Mouse (Mus musculus) thymus, postnatal 14 days (tissue): ENCODE measurements at regions not wholly inside any gene's neighbourhood (a gene's known extent, or its start where the extent isn't known, plus 50 kb on each side); places are given as distances from the start of the nearest gene placed in this dataset.

Experiments
- DNase-seq: peaks from one replicate; pipeline ENCODE4 v3.0.0; 2021

DNA sequence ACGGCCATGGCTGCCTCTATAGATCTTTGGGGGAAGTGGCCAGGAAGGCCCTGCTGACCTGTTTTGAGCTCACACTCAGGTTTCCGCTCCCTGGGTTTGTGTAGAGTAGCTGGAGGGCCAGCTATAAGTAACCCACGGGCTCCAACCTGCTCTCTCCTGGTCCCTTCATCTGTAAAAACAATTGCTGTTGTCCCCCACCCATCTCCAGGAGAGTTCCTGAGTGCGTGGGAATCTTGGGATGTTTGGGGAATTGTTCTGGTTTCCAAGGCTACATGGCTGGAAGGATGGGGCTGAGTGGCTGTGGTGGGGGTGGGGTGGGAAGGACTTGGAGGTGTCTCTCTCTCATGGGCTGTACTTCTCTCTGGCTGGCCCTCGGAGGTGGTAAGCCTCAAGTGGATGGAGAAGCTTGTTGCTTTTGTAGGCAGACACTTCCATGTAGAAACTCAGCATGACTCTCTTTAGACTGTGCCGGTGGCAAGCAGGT lies 86.0 kb downstream of the Ackr3 start:
- DNase-seq = no peak

DNA sequence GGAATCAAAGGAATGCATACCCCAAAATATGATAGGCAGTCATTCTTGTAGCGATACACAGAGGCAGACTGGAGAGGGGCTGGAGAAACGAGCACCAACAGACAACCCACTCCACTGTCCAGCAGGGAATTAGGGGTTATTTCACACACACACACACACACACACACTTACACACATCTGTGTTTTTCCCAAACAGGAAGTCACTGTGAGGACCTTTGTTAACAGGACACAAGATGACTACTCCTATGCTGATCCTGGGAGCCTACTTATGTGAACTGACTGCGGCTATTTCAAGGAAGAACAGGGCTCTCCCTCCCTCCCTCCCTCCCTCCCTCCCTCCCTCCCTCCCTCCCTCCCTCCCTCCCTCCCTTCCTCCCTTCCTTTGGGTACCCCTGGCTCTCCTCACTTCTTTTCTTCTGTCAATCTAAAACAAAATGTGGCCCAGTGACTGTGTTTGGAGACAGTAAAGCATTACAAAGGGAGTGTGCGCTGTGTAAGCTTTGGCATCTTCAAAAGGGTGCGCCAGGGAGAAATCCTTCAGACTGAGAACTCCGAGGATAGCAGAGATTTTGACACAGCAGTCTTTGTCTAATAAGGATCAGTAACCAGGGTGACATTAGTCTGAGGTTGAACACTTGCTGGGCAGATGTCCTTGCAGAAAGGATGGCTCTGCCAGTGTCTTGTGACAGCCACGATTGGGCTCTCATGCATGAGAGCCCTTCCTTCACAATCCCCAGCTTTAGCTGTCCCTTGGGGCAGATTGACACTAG lies 86.8 kb downstream of the Ackr3 start:
- no peak for DNase-seq

DNA sequence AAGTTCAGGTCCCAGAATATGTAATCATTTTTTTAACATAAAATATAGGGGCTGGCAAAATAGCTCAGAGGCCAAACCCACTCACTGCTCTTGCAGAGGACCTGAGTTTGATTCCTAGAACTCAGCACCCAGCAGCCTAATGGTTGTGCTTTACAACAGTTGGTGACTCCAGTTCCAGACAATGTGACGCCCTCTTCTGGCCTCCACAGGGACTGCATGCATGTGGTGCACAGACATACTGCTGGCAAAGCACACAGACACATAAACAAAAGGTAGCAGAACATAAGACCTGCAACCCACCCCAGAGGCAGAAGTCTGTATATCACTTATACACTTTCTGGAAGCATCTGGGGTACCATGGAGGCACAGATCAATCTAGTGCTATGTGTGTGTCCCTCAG lies 87.5 kb downstream of the Ackr3 start:
- DNase-seq = no peak

DNA sequence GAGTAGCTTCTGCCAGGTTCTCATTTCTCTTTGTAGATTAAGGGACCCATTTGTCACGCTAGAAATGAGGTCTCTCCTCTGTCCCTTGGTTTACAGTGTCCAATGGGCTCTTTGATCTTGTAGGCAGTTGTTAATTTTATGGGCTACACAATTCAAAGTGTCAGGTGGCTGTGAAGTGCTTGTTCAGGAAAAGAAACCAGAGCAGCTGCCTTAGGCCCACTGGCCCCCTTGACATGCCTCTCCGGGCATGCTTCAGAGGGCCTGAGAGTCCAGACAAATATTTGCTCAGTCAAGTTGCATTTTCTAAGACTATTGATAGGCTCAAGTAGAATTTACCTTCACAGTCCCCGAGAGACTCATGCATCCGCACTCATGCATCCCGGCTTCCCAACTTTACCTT lies 94.0 kb downstream of the Ackr3 start:
- no peak for DNase-seq

DNA sequence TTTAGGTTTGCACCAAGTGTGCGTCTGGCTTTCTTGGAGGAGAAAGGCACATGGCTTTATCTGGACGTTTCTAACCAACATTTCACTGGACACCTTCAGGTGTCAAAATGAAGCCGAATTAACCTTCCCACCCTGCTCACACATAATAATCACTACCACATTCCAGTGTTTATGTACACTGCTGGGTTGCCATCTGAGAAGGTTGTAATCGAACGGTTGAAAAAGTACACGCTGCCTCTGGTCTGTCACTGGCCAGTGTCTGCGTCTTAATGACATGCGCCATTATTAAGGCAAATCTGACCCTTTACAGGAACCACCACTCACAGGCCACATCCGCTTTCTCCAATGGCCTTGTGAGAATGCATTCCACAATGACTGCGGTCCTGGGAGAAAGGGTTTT lies 96.4 kb downstream of the Ackr3 start:
- DNase-seq = no peak

DNA sequence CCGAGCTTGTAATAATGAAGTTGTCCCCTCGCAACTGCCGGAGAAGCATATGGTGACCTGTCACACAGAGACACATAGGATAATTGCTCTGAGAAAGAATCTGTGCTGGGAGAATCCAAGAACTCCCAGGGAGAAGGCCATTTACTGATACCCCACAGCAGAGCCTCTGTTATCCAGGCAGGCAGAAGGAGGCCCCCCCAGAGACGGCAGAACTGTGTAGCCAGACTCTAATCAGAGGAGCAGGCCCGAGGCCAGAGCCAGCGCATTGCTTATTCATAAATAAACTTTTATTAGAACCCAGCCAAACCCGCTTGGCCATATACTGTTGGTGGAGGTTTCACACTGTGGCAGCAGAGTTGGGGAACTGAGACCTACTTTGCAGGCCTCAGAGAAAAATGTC lies 100.6 kb downstream of the Ackr3 start:
- DNase-seq = no peak

DNA sequence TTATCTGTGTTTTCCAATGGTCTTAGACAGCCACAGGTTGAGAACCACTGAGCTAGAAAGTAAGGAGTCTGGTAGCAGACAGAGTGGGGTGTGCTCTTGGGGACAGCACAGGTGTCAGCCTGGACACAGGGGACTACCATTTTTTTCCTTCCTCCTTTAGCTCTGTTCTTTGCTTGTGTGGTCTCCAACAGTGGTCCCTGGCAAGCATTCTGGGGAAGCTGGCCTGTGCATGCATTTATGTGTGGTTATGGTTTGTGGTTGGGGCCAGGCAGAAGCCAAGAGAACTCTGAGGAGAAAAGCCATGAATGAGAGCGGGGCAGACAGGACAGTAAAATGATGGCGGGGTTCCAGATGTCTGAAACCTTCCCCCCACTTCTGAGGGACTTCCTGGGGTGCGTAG lies 107.2 kb downstream of the Ackr3 start:
- no peak for DNase-seq

DNA sequence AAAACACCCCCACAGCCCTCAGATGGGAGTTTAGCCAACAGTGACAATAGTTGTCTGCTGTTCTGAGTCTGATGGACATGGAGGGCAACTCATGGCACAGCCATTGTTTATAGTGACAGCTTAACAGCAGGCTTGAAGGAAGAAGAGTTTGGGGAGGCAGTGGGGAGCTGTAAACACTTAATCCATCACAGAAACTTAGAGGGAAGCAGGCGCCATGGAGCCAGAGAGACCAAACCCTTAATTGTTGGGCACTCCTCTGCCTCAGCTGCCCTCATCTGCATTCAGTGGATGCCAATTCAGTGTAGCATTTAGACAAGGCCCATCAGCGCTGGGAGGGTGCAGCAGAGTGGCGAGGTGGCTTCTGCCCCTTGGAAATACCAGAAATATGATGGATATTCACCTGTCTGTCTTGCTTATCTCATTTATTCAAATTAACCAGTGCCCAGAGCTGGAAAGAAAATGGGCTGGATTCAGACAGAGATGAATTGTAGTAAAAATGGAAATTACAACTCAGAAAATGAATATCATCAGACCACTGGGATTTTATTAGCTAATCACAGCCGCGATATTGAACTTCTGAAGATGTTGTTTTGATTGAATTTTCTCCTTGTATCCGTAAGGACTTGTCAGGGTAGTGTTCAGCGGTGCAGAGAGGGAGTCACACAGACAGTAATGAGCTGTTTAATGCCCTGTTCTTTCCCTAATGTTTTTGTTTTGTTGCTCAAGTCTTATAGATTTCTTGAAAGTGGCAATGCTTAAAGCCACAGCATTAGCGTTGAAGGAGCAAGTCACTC lies 108.1 kb downstream of the Ackr3 start:
- DNase-seq = no peak

DNA sequence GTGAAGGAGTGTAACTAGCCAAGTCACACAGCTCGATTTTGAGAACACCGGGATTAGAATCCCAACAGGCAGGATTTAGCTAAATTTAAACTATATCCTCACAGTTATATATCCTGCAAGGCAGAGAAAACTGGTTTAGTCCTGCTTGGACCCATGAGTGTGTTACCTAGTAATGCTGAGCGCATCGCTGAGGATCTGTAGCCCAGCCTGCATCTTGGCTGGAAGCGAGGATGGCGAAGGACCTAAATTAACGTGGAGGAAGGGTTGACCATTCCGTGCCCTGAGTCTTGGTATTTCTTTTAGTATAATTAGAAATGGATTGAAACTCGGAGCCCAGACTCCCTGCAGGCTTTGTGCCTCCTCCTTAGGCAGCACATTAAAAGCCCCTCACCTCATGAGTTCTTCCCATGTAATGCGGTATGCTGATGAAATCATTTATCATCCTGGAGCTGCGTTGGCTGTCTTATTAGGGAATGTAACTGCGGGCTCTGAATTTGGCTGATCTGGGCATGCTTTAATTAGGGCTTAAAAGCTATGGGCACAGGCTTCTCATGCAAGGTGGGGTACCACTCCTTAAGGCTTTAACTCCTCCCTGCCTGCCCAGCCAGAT lies 110.1 kb downstream of the Ackr3 start:
- DNase-seq = no peak

DNA sequence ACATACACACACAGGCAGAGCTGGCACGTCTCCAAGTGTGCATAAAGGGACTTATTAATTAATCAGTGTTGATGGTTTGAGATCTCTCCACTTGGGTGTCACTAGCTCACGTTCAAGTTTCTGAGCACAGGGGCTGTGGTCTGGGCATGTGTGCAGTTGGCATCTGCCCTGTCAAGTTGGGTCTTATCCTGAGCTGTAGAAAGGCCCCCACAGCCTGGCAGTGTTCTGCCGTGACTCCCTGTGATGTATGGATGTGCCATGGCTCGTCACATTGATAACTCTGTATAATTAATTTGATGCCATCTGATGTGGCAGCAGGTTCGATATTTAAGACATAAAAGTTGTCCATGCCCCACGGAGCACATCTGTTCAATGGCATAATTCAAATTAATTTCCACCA lies 114.1 kb downstream of the Ackr3 start:
- no peak for DNase-seq

DNA sequence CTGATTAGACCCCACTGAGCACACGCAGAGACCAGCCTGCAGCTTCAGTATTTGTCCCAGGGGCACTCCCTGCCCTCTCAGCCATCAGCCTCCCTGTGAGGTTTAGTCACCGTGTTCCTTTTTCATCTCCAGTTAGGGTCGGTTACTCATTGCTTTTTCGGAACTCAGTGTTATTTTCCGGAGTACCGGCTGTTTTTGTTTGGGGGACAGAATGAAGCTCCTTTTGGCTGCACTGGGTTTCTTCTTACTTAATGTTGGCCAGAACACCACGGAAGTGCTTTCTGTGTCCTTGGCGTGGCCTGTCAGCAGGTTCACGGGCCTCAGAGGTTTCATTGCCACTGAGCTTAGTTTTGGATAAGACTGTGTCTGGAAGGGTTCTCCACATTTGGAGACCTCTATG lies 114.7 kb downstream of the Ackr3 start:
- no peak for DNase-seq

DNA sequence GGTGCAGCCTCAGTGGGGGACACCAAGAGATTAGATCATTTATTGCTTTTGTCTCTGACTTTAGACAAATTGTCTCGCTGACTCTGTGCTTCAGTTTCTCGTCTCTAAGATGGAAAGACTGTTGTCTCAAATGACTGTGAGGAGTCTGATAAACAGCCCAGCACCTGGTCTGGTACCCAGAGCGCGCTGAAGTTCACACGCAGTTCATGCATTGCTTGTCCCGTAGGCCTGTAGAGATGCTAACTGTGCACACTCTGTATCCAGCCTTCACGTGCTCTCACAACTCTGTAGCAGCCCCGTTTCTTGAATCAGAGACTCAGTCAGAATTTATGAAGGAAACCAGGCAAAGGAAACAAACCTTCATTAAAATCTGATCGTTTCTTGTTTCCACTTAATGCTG lies 116.7 kb downstream of the Ackr3 start:
- DNase-seq = no peak

DNA sequence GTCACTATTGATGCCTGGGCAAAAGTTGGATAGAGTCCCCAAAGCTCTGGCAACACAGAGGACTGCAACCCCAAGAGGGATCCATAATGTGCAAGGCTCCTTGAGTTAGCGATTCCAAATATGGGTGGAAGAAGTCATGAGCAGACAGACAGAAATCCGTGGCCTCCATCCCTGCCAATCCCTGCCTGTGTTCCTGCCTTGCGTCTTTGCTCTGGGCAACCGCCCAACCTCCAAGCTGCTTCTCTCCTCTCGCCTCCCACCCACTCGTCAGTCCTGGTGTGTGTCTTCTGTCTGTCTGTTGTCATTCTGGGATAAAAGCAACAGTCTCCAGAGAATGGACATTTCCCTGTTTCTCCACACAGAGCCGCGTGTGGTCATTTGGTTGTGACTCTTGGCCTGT lies 117.7 kb downstream of the Ackr3 start:
- DNase-seq = no peak

DNA sequence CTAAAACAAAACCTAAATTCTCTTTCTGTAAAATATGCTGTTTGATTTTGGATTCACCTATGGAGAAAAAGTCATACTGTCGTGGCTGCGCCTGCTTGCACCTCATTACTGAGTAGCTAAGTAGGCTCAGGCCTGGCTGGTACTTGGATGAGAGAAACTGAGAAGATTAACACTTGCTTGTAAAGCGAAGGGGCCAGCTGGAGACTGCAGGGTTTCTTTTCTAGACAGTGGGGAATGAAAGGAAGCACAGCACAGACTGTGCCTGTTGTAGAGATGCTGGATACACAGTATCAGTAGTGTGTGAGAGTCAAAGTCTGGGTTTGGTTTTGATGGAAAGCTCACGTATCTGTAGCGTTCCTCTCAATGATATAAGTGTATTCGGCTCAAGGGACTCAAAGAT lies 123.5 kb downstream of the Ackr3 start:
- no peak for DNase-seq

DNA sequence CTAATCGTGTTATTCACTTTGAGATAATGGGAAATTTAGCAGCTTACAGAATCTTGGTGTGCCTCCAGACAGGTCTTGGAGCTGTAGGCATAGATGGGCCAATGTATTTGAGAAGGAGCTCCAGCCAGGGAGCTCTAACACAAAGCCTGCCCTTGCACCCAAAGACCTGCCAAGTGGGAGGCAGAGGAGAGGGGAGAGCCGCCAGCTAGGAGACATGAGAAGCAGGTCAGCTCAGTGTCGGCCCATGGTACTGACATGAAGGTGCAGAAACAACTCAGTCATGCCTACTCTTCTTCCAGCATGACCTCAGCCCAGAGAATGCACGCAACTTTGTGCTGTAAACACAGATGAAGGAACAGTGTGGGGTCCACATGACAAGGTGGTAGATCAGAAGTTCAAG lies 128.8 kb downstream of the Ackr3 start:
- DNase-seq = no peak

DNA sequence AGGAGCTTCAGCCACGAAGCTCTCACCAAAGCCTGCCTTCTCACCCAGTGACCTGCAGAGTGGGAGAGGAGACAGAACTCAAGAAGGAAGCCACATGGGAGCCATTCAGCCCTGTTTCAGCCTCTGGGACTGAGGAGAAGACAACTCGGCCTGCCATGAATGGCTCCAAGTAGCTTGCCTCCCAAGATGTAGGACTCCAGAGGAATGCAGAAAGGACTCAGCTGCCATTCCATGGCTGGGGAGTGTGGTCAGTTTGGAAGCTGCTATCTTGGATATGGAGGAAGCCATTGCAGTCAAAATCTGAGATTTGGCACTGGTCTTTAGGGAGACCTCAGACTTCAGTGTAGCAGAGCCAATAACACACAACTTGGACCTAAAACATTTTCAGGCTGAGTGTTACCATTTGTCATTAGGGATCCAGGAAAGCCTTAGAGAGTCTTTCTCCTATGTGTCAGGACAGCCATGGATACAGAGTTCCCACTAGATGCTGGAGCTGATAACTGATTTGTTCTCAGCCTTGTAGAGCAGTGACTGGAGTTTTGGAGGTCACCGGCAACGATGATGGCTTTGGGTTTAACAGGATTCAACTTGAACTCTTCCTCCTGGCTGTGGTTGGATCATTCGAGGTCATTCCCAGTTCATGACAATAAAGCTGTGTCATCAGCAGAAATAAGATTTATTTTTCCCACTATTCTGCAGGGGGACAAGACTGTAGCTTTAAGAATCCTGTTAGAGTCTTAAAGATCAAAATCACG lies 130.1 kb downstream of the Ackr3 start:
- DNase-seq = no peak

DNA sequence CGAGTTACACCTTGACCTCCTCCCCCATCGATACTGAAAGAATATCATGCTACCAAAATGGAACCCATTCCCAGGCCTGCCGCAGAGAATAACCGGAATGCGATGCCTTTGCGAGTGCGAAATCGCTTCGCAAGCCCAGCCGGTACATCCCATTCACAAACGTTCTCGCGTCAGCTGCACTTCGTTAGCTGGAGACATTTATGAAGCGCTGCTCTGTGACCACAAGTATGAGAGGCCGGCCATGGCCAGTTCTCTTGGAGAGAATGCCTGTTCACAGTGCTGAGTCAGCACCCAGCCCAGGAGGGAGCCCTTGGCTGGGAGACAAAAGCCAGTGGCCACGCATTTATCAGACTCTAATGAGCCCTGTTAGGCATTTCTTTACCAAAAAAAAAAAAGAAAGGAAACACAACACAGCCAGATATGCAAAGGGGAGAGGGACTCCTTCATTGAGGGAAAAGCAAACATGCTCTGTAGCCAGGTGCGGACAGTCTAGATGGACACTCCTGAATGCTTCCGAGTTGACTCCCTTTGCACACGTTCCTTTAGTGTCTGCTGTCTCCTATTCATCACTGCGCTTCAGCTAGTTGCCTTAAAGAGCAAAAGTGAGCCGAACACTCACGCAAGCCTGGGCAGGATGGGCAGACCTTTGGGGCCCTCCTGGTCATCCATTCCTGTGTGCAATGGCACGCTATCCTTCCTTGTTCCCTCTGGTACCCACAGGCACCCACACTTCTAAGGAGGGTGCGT lies 131.4 kb downstream of the Ackr3 start:
- no peak for DNase-seq

DNA sequence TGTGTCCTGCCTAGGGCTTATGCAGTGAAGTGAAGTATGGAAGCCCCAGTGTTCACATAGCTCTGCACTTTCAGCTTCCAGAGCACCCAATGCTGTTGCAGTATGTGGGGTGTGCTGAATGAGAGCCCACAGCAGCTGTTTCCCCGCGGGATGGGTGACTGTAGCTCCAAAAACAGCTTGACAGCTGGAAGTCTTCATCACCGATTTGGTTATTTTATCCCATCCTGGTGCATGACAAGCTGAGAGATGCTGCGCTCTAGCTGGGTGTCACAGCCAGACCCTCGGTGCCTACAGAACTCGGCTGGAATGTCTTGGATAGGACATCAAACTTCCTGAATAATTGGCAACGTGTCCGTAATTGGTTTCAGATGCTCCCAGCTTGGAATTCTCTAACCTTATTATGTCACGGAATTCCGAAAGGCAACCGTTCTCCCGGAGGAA lies 134.1 kb downstream of the Ackr3 start:
- DNase-seq = no peak

DNA sequence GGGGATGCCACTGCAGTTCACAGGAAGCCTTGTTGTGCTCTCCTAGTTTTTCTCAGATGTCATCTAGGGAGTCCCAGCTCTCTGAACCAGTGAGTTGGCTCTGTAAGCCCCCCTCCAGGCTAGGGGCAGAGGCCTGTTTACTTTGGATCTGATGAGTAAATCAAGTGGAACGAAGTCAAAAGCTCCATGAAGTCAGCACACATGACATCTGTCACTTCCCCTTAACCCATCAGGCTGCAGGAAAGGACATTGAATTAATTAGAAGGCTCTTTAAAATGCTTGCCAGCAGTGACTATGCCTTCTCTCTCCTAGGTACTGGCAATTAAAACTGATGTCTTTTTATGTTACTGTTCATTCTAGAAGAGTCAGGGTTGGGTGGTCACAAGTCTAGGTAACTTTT lies 138.6 kb downstream of the Ackr3 start:
- DNase-seq = no peak

DNA sequence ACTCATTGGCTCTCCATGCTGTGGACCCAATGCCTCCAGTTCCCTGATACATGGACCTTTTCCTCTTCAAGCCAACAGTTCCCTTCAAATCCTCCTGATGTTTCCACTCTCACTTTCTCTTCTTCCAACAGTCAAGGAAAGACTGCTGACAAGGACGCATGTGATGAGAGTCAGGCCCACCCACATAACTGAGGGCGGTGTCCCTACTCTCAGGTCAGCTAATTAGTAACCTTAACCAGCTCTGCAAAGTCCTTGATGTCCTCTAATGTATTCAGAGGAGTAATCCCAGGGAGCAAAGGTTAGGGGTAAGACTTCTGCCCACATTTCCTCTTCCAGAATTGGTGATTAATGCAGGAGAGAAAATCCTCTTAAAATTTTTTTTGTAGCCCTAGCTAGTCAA lies 139.7 kb downstream of the Ackr3 start:
- DNase-seq = no peak

DNA sequence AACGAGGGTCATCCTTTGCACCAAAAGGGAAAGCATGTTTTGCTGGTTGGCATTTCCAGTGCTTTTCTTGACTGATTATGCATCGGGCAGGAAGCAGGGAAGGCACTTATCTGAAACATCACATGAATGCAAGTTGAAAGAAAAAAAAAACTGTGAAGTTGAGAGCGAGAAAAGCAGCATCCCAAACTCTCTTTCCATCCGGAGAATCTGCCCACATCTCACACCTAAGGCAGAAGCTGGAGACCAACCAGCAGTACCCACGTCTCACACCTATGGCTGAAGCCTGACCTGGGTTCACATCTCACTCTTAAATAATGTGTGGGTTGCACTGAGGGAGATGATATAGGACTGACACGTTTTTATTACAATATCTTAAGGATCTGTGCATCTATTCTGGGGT lies 143.3 kb downstream of the Ackr3 start:
- no peak for DNase-seq

DNA sequence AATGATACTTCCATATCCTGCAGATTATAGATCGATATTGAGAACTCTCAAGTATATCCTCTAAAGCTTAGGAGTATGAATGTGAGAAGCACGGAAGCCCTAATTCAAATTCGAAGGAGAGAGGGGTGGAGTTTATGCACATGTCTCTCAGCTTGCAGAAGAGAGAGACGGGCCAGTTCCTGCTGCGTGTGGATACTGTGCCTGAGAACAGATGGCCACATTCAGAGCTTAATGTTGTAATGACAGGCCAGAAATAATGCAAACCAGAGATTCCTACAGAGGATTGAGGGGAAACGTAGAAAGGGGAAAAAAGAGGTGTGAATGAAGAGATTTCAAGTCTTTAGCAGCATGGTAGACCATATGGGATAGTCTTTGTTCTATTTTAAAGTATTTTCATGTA lies 145.8 kb downstream of the Ackr3 start:
- no peak for DNase-seq

DNA sequence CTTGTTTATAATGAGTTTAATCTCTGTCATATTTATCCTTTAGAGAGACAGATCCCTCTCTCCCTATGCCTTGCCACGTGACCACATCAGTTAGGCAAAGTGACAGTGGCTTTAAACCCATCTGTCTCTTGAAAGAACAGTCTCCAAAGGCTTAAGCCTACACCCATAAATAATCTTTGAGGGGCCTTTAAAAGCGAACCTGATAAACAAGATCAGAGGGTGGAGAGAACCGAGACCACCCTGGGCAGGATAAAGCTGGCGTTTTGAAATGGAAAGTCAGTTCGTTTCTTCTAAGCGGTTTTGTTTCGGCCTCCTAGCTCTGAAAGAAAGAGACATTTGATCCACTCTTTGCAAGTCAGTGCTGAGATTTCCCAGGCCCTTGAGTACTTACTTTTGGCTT lies 149.5 kb downstream of the Ackr3 start:
- DNase-seq = no peak
